Mouse (Mus musculus) ZHBTc4 (cell line): Measurements from ENCODE around the gene Cln3.
A peak's percentile ranks its signal among the peaks of the same experiment; 100 is the strongest.

ENCODE experiments used
- DNase-seq: peaks from one replicate; pipeline ENCODE4 v3.0.0-alpha.2; 2011; ENCODE audit warnings: low read depth, low spot score

The Cln3 gene

GRCm38 (mm10) chr7:126595890-126596289, 10.3 kb upstream of the Cln3 start:
- DNase-seq: no peak

- no peak for DNase-seq
These were observed 9.4 kb upstream of the Cln3 start, which contains the start of gene Il27 for GRCm38 (mm10) chr7:126594862-126595561. TSS of gene Il27 (minus strand) at chr7:126594941.

- peak; percentile 91 for DNase-seq
These were observed 2.2 kb upstream of the Cln3 start for GRCm38 (mm10) chr7:126587779-126588178.

- no peak for DNase-seq
These were observed 1.2 kb upstream of the Cln3 start for GRCm38 (mm10) chr7:126586839-126587238.

- DNase-seq: peak; percentile 39
These were observed 1.1 kb downstream of the Cln3 start, which contains the start of gene Apobr for GRCm38 (mm10) chr7:126584506-126584977. TSS of gene Apobr (plus strand) at chr7:126584942.

- peak; percentile 16 for DNase-seq
These were observed 1.9 kb downstream of the Cln3 start for GRCm38 (mm10) chr7:126583761-126584160.

- DNase-seq: peak; percentile 95
These were observed 2.3 kb downstream of the Cln3 start for GRCm38 (mm10) chr7:126583251-126583709.

GRCm38 (mm10) chr7:126582759-126583158, 2.9 kb downstream of the Cln3 start:
- DNase-seq: peak; percentile 55

- no peak for DNase-seq
These were observed 4.0 kb downstream of the Cln3 start for GRCm38 (mm10) chr7:126581661-126582060.

GRCm38 (mm10) chr7:126579172-126579571, 6.4 kb downstream of the Cln3 start:
- DNase-seq: peak; percentile 57

GRCm38 (mm10) chr7:126576946-126577345, 8.7 kb downstream of the Cln3 start:
- peak; percentile 88 for DNase-seq

- DNase-seq: peak; percentile 94
These were observed 19.4 kb downstream of the Cln3 start, which contains the start of gene Eif3c for GRCm38 (mm10) chr7:126566094-126566765. TSS of gene Eif3c (minus strand) at chr7:126566411.

GRCm38 (mm10) chr7:126565693-126566092, 19.9 kb downstream of the Cln3 start:
- DNase-seq: peak; percentile 59

- DNase-seq: no peak
These were observed 29.0 kb downstream of the Cln3 start for GRCm38 (mm10) chr7:126556635-126557034.

- DNase-seq: no peak
These were observed 30.8 kb downstream of the Cln3 start for GRCm38 (mm10) chr7:126554796-126555195.

GRCm38 (mm10) chr7:126545631-126546030, 40.0 kb downstream of the Cln3 start:
- no peak for DNase-seq

- DNase-seq: no peak
These were observed 44.0 kb downstream of the Cln3 start for GRCm38 (mm10) chr7:126541661-126542060.

- peak; percentile 74 for DNase-seq
These were observed 47.6 kb downstream of the Cln3 start for GRCm38 (mm10) chr7:126537820-126538585.

- no peak for DNase-seq
These were observed 49.2 kb downstream of the Cln3 start for GRCm38 (mm10) chr7:126536466-126536865.

- DNase-seq: peak; percentile 40
These were observed 49.9 kb downstream of the Cln3 start for GRCm38 (mm10) chr7:126535766-126536165.

GRCm38 (mm10) chr7:126533434-126533833, 52.2 kb downstream of the Cln3 start:
- DNase-seq: no peak

GRCm38 (mm10) chr7:126528166-126528577, 57.4 kb downstream of the Cln3 start:
- peak; percentile 69 for DNase-seq
